Mouse (Mus musculus) duodenum, adult 2 months (tissue): Measurements from ENCODE around the gene Aldh1l2. TPM values are rescaled to one million over a fixed set of nuclear protein-coding genes. Genes with fewer than 3 reads are reported as not detected.

Source experiments
- polyA plus RNA-seq: library from polyadenylated mRNA; depleted of rRNA; stranded (reverse); fragments of >200 nt; gene quantifications from 2 replicates; pipeline ENCODE4 v1.2.3, GENCODE M21; 2012; ENCODE audit warnings: low replicate concordance; rRNA removed

Gene Aldh1l2
- 0.02 and 0.50 TPM in 2 replicates for polyA plus RNA-seq

GRCm38 (mm10) chr10:83533910-83534283, at the start of gene Aldh1l2:
TSS of gene Aldh1l2 (minus strand) at chr10:83534140.

DNA sequence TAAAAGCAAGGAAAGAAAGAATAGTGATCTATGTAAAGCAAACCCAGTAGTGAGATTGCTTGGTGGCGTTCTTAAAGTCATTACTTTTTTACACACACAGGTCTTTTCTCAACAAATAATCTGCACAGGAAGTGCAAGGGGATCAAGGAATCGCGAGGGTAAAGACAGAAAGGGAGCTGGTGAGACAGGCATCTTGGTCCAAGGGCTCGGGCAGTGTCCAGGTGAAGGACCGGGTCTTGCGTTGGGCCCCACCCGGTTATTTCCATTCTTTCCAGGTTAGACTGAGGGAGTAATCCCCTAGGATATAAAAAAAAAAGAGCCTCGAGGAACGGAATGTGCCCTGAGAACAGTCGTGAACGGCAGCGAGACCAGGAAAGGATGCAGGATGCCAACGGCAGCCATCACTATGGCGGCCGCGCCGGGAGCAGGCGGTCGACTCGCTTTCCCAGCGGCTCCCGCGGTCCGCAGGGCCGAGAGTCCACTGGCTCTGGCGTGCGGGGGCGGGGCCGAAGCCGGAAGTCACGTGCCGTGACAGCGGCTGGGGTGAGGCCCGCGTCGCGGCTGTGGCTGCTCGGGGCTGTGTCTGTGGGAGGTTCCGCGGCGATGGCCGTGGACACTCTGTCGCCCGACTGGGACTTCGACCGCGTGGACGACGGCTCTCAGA, 9.6 kb upstream of the Aldh1l2 start, which contains the start of gene Washc4:
TSS of gene Washc4 (plus strand) at position 314 of the 664 bp plus-strand sequence.

Other genes with a start within 250 kb of the Aldh1l2 start
- 5.9 and 6.8 TPM in 2 replicates for gene Slc41a2, start 196.3 kb downstream of the Aldh1l2 start, polyA plus RNA-seq
- 0.07 TPM in 2 replicates for gene D10Wsu102e, start 173.9 kb downstream of the Aldh1l2 start, polyA plus RNA-seq
- gene Washc4, start 9.6 kb upstream of the Aldh1l2 start, polyA plus RNA-seq = 0.30 and 0.32 TPM in 2 replicates
- 16.8 and 91.1 TPM in 2 replicates for gene Appl2, start 114.6 kb upstream of the Aldh1l2 start, polyA plus RNA-seq
- 0.43 and 0.78 TPM in 2 replicates for gene 1500009L16Rik, start 188.7 kb upstream of the Aldh1l2 start, polyA plus RNA-seq